Mouse (Mus musculus) CH12.LX (cell line): ENCODE measurements at regions not wholly inside any gene's neighbourhood (a gene's known extent, or its start where the extent isn't known, plus 50 kb on each side); places are given as distances from the start of the nearest gene placed in this dataset.

Experiments used
- CTCF ChIP-seq, 2 experiments: IDR thresholded peaks in 1 of 2; conservative IDR thresholded peaks in 1 of 2; 2 replicates each; pipeline ENCODE4 v1.5.1; 2011 to 2012; ENCODE audit warnings: low read depth in 2 of 2, low read length in 2 of 2, improper control_type of control experiment in 1 of 2, inconsistent platforms in 1 of 2, mild to moderate bottlenecking in 1 of 2, moderate library complexity in 1 of 2
- HCFC1 ChIP-seq: IDR thresholded peaks from 2 replicates; pipeline ENCODE4 v1.6.1; 2012; ENCODE audit warnings: low read depth, mild to moderate bottlenecking, inconsistent platforms, low read length, improper control_type of control experiment
- MAFK ChIP-seq: IDR thresholded peaks from 2 replicates; pipeline ENCODE4 v1.6.1; 2011; ENCODE audit warnings: low read length, improper control_type of control experiment; ENCODE audit not compliant: insufficient replicate concordance
- NELFE ChIP-seq: IDR thresholded peaks from 2 replicates; pipeline ENCODE4 v1.6.1; 2011; ENCODE audit warnings: low read depth, low read length, improper control_type of control experiment
- PAX5 ChIP-seq: IDR thresholded peaks from 2 replicates; pipeline ENCODE4 v1.6.1; 2012; ENCODE audit warnings: low read length, inconsistent platforms, mixed read lengths
- POLR2A ChIP-seq: IDR thresholded peaks from 2 replicates; pipeline ENCODE4 v1.6.1; 2011; ENCODE audit warnings: low read depth, mild to moderate bottlenecking, improper control_type of control experiment, low read length
- TCF12 ChIP-seq: IDR thresholded peaks from 2 replicates; pipeline ENCODE4 v1.6.1; 2014; ENCODE audit warnings: low read depth, mild to moderate bottlenecking, inconsistent platforms, low read length, improper control_type of control experiment
- UBTF ChIP-seq: IDR thresholded peaks from 2 replicates; pipeline ENCODE4 v1.6.1; 2012; ENCODE audit warnings: low read depth, mild to moderate bottlenecking, inconsistent platforms, low read length, improper control_type of control experiment, moderate library complexity
- ZKSCAN1 ChIP-seq: IDR thresholded peaks from 2 replicates; pipeline ENCODE4 v1.6.1; 2012; ENCODE audit warnings: low read depth, inconsistent platforms, low read length, improper control_type of control experiment, borderline replicate concordance
- ZNF384 ChIP-seq: IDR thresholded peaks from 2 replicates; pipeline ENCODE4 v1.6.1; 2012; ENCODE audit warnings: low read depth, low read length, improper control_type of control experiment, inconsistent platforms

DNA sequence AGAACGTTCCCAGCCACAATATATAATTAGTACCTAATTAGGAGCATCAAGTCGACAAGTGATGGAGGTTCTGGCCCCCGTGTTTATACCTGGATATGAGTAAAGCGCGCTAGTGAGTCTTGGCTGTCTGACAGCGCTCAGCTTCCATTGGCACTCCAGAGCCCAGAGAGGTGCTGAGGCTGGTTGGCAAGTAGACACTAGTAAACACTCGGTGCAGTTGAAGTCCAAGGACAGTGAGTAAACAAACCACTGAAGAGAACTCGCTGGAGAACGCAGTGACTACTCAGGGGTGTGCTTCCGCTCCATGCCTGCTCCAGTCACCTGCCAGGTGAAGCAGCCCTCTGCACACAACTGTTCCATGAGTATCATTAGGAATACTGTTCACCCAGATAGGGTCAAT, 111.5 kb downstream of the Rpl36a-ps1 start:
- no peak for TF ChIP-seq UBTF
- no peak for TF ChIP-seq CTCF (conservative IDR thresholded peaks at IDR 0.05 in 1 of 2, IDR thresholded peaks at IDR 0.05 in 1 of 2; ENCODE audit: low read depth in 2 of 2, low read length in 2 of 2)
- TF ChIP-seq HCFC1 = no peak
- no peak for TF ChIP-seq POLR2A
- TF ChIP-seq ZKSCAN1 = no peak
- TF ChIP-seq MAFK = no peak
- no peak for TF ChIP-seq NELFE
- TF ChIP-seq PAX5 = no peak
- TF ChIP-seq ZNF384 = no peak
- no peak for TF ChIP-seq TCF12
